Mouse (Mus musculus): ENCODE measurements at regions not wholly inside any gene's neighbourhood (a gene's known extent, or its start where the extent isn't known, plus 50 kb on each side); places are given as distances from the start of the nearest gene placed in this dataset.

- no peak for TF ChIP-seq CTCF (conservative IDR thresholded peaks at IDR 0.05)
- DNase-seq (ENCODE audit: low spot score in 2 of 2): no peak
- Histone ChIP-seq H3K27ac (no peak overlapping the region), H3K4me3 (no peak overlapping the region)
These were observed 189.0 kb downstream of the Ttll7 start for GRCm38 (mm10) chr3:147041201-147041600.

GRCm38 (mm10) chr3:147042911-147043310 lies 190.7 kb downstream of the Ttll7 start:
- DNase-seq (ENCODE audit: low spot score in 2 of 2): no peak
- Histone ChIP-seq H3K27ac (no peak overlapping the region), H3K4me3 (no peak overlapping the region)
- no peak for TF ChIP-seq CTCF (conservative IDR thresholded peaks at IDR 0.05)

GRCm38 (mm10) chr3:147046634-147047033 lies 194.5 kb downstream of the Ttll7 start:
- no peak for DNase-seq (ENCODE audit: low spot score in 2 of 2)
- Histone ChIP-seq H3K4me3 (no peak overlapping the region), H3K27ac (no peak overlapping the region)
- TF ChIP-seq CTCF (conservative IDR thresholded peaks at IDR 0.05): no peak

GRCm38 (mm10) chr3:147054157-147054838 lies 202.1 kb downstream of the Ttll7 start:
- TF ChIP-seq CTCF (conservative IDR thresholded peaks at IDR 0.05): no peak
- Histone ChIP-seq H3K4me3 (no peak overlapping the region), H3K27ac (no peak overlapping the region)
- no peak for DNase-seq (ENCODE audit: low spot score in 2 of 2)

- no peak for TF ChIP-seq CTCF (conservative IDR thresholded peaks at IDR 0.05)
- Histone ChIP-seq H3K27ac (no peak overlapping the region), H3K4me3 (no peak overlapping the region)
- no peak for DNase-seq (ENCODE audit: low spot score in 2 of 2)
These were observed 205.7 kb downstream of the Ttll7 start for GRCm38 (mm10) chr3:147057874-147058273.

DNA sequence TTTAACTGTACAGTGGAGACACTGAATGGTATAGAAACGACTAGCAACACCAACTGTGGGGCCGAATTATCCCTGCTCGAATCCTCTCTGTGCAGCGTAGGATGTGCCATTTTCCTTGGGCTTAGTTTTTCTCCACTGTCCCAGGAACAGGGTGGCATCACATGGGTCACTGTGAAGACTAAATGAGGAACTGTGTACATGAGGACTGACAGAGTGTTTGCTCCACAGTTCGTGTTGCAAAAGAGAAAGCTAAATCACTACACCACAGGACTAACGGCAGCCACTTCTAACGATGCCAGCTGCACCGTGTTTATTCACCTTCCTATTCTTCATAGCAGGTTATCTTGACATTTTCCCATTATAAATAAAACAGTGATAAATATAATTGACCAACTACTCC lies 208.5 kb downstream of the Ttll7 start:
- no peak overlapping the region for H3K4me3 ChIP-seq
- no peak for TF ChIP-seq CTCF (conservative IDR thresholded peaks at IDR 0.05)
- DNase-seq (ENCODE audit: low spot score in 2 of 2): no peak
- no peak overlapping the region for H3K27ac ChIP-seq

DNA sequence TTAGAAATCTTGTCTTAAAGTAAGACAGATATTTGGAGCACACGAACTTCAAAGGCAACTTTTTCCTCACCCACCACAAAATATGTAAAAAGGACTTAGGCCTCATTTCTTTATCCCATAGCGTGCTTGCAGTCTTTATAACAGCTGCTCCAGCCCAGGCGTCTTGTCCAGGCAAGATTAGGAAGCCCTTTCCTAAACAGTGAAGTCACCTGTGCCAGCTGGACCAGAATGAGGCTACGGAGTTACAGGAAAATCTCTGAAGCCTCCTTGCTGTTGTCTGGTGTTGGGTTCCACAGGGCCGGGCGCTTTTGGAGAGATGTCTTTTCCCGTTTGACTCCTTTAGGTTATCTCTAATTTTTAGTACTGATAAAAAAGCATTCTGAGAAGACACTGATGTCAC lies 210.3 kb downstream of the Ttll7 start:
- Histone ChIP-seq H3K27ac (no peak overlapping the region), H3K4me3 (no peak overlapping the region)
- TF ChIP-seq CTCF (conservative IDR thresholded peaks at IDR 0.05): no peak
- no peak for DNase-seq (ENCODE audit: low spot score in 2 of 2)

- Histone ChIP-seq H3K27ac (no peak overlapping the region), H3K4me3 (no peak overlapping the region)
- no peak for DNase-seq (ENCODE audit: low spot score in 2 of 2)
- TF ChIP-seq CTCF (conservative IDR thresholded peaks at IDR 0.05): no peak
These were observed 211.6 kb downstream of the Ttll7 start for GRCm38 (mm10) chr3:147063578-147064442.

GRCm38 (mm10) chr3:147064443-147064868 lies 212.3 kb downstream of the Ttll7 start:
- no peak for TF ChIP-seq CTCF (conservative IDR thresholded peaks at IDR 0.05)

GRCm38 (mm10) chr3:147070972-147071371 lies 218.8 kb downstream of the Ttll7 start:
- no peak for DNase-seq (ENCODE audit: low spot score in 2 of 2)
- H3K27ac ChIP-seq: no peak overlapping the region
- H3K4me3 ChIP-seq: no peak overlapping the region
- no peak for TF ChIP-seq CTCF (conservative IDR thresholded peaks at IDR 0.05)

More at GRCm38 (mm10) chr3:147064443-147064868, 212.3 kb downstream of the Ttll7 start:
- no peak for DNase-seq (ENCODE audit: low spot score in 2 of 2)
- no peak overlapping the region for H3K27ac ChIP-seq
- H3K4me3 ChIP-seq: no peak overlapping the region

GRCm38 (mm10) chr3:147080197-147080596 lies 228.0 kb downstream of the Ttll7 start:
- no peak for DNase-seq (ENCODE audit: low spot score in 2 of 2)
- Histone ChIP-seq H3K4me3 (no peak overlapping the region), H3K27ac (no peak overlapping the region)
- no peak for TF ChIP-seq CTCF (conservative IDR thresholded peaks at IDR 0.05)

- H3K4me3 ChIP-seq: no peak overlapping the region
- no peak for DNase-seq (ENCODE audit: low spot score in 2 of 2)
- H3K27ac ChIP-seq: no peak overlapping the region
- no peak for TF ChIP-seq CTCF (conservative IDR thresholded peaks at IDR 0.05)
These were observed 228.7 kb downstream of the Ttll7 start for GRCm38 (mm10) chr3:147080768-147081448.

GRCm38 (mm10) chr3:147081763-147082162 lies 229.6 kb downstream of the Ttll7 start:
- H3K4me3 ChIP-seq: no peak overlapping the region
- no peak overlapping the region for H3K27ac ChIP-seq
- no peak for TF ChIP-seq CTCF (conservative IDR thresholded peaks at IDR 0.05)
- no peak for DNase-seq (ENCODE audit: low spot score in 2 of 2)

Data from layer of hippocampus, adult 2 months (tissue).